Mouse (Mus musculus) lung, postnatal 4 days (tissue): Measurements from ENCODE around the gene Hic2.

Experiments used
- DNase-seq, 2 experiments: peaks; one replicate each; pipeline ENCODE4 v3.0.0; 2021

Hic2 gene

DNA sequence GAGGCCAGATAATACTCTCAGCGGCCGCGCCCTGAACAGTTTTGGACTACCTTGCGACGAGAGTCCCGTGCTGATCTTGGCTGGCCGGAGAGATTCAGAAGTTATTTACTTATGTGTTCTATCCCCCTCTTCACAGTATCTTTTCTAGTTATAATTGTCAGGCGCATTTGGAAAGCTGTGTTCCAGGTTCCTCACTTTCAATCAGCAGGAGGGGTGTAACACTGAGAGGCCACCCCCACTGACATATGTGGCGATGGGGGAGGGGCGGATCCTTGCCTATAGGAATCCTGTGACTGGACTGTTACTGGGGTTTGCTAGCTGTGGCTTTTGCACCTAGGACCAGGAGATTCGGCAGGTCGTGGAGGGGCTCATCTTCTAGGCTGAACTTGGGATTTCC lies 1.1 kb downstream of the Hic2 start:
- DNase-seq = peak in 1 of 2 experiments; percentile 42

DNA sequence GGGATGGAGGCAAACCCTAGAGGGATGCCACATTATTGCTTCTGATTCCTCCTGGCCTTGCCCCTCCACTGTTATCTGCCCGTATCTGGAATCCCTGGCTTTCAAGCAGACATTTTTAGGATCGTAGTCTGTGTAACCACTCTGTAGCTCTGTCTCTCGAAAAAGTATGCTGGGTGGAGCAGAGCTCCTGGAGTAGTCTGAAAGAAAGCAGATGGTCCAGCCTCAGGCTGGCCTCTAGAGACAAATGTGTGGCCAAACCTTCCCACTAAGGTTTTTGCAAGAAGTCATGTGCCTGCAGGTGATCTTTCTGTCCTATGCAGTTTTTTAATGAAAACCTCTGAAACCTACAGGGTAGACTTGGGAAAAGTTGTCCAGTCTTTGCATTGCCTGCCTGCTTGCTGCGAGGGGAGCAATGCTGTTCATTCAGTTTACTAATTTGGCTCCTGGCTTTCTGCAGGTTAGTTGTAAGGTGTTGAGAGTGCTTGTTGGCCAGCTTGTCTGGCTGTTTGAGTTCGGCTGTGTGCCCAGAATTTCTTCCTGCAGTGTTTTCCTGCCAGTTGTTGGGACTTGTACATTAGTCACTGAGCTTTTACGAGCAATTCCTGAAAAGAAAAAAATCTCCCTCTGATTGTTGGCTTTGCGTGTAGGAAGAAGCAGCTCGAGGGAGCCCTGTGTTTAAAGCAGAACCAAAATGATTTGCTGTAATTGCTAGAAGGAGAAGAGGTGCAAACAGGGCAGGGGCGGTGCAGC lies 1.7 kb downstream of the Hic2 start:
- DNase-seq = peak; percentile 39 to 66

DNA sequence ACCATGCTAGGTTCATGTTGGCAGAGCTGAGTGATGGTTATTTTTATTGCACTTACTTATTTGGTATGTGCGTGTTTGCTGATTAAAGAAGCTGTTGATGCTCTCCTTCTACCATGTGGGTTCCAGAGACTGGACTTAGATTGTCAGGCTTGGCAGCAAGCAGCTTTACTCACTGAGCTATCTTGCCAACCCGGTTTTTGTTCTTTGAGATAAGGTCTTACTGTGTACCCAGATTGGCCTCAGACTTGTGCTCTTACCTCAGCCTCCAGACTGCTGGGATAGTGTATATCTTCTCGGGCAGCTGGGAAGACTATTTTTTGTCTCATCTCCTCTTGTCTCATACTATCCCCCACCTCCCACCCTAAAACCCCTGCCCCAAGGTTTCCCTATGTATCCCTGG lies 4.3 kb downstream of the Hic2 start:
- no peak for DNase-seq

GRCm38 (mm10) chr16:17239409-17239808 lies 6.0 kb downstream of the Hic2 start:
- DNase-seq = no peak

DNA sequence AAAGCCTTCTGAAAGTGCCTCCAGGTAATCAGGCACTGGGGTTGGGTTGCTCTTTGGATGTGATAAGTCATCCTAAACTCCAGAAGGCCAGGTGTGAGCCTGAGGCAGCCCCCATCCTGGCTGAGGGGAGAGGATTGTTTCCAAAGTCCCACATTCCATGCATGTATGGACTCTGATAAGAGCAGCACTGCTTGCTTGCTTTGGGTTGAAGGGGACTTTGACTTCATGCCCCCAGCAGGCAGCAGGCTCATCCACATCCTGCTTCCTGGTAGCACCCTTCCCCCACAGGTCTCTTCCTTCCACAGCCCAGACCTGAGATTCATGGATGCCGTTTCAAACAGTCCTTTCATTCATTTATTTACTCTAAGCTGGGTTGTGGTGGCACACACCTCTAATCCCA lies 10.4 kb downstream of the Hic2 start:
- no peak for DNase-seq

DNA sequence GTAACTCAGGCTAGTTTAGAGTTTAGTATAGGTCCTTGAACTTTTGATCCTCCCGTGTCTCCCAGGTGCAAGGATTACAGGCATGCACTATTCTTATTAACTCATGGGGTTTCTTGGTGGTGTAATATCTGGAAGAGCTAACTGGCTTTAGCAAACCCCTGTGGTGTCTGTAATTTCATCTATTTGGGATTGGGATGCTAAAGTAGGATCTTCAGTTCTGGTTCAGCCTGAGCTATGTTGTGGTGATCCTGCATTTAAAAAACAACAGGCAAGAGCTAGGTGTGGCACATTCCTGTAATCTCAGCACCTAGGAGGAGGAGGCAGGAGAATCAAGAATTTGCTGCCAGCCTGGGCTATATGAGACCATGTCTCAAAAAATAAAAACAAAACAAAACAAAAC lies 11.6 kb downstream of the Hic2 start:
- no peak for DNase-seq

- peak; percentile 73 to 85 for DNase-seq
These were observed 14.4 kb downstream of the Hic2 start for GRCm38 (mm10) chr16:17247727-17248126.

- no peak for DNase-seq
These were observed 15.8 kb downstream of the Hic2 start for GRCm38 (mm10) chr16:17249135-17249534.

- peak; percentile 85 for DNase-seq
These were observed 18.2 kb downstream of the Hic2 start for GRCm38 (mm10) chr16:17251539-17251938.

- DNase-seq = no peak
These were observed 18.8 kb downstream of the Hic2 start for GRCm38 (mm10) chr16:17252086-17252726.

GRCm38 (mm10) chr16:17252841-17253240 lies 19.5 kb downstream of the Hic2 start:
- DNase-seq = no peak

GRCm38 (mm10) chr16:17254005-17254597 lies 20.7 kb downstream of the Hic2 start:
- DNase-seq = no peak

DNA sequence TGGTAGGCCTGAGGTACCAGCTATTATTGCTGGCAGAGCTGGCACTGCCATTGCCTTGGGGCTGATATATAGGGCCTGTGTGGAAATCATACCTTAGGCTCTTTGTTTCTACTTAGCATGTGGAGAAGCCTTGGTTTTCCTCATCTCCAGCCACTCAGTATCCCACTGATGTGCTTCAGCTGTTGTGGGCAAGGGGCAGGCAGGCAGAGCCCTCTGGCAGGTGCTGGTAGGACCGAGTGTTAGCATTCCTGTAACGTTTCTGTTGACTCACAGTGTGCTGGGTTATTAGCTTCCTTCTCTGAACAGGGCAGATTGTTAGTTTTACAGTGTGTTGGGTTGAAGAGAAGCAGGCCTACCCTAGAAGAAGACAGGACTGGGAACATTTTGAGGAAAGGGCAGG lies 21.9 kb downstream of the Hic2 start:
- DNase-seq = no peak

- DNase-seq = no peak
These were observed 24.0 kb downstream of the Hic2 start for GRCm38 (mm10) chr16:17257359-17257821.

GRCm38 (mm10) chr16:17258917-17259316 lies 25.5 kb downstream of the Hic2 start:
- DNase-seq = no peak

- no peak for DNase-seq
These were observed 28.0 kb downstream of the Hic2 start for GRCm38 (mm10) chr16:17261341-17261740.

GRCm38 (mm10) chr16:17266113-17266512 lies 32.7 kb downstream of the Hic2 start:
- DNase-seq = no peak

DNA sequence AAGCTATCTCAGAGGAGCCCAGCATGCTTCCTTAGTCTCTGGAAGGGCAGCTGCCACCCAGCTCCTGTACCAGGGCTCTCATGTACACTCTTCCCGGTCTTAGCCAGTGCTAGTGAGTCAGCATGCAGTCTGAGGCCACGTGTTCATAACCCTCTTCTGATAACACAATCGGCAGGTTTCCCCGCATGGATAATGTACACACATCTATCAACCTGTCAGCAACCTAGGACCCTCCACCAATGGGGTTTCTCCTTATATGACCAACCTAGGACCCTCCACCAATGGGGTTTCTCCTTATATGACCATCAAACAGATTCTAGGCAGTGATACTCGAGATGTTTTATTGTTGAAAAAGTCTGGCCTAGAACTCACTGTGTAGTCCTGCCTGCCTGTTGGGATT lies 34.6 kb downstream of the Hic2 start:
- no peak for DNase-seq

- DNase-seq = no peak
These were observed 36.5 kb downstream of the Hic2 start for GRCm38 (mm10) chr16:17269872-17270271.

GRCm38 (mm10) chr16:17271124-17271523 lies 37.8 kb downstream of the Hic2 start:
- peak in 1 of 2 experiments; percentile 57 for DNase-seq

GRCm38 (mm10) chr16:17271856-17272255 lies 38.5 kb downstream of the Hic2 start:
- DNase-seq = no peak

DNA sequence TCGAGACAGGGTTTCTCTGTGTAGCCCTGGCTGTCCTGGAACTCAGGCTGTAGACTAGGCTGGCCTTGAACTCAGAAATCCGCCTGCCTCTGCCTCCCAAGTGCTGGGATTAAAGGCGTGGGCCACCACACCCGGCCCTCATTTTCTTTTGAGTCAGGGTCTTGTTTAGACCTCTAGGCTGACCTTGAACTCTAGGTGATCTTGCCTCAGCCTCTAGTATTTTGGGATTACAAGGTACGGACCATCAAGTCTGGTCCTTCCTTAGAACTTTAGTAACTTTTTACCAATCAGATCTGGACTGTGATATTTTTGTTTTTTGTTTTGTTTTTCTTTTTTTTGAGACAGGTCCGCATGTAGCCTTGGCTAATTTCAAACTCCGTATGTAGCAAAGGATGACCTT lies 42.3 kb downstream of the Hic2 start, which contains the start of gene Tmem191c:
Gene Tmem191c, plus strand, starts transcription at position 357 of the 400 bp plus-strand sequence.
- DNase-seq = no peak

- peak; percentile 93 to 95 for DNase-seq
These were observed 43.1 kb downstream of the Hic2 start for GRCm38 (mm10) chr16:17276164-17277151.
